Mouse (Mus musculus) forebrain, embryonic 12.5 days (tissue): ENCODE results near the gene Olfr27. TPM values are rescaled to one million over a fixed set of nuclear protein-coding genes. Genes with fewer than 3 reads are reported as not detected.

Source experiments
- ATAC-seq: fragments of 200-750 bp; cut with Nextera tagmentation; 2 replicates; pipeline ENCODE4 v1.8.0; 2017; ENCODE audit warnings: moderate TSS enrichment; ENCODE audit not compliant: low FRiP score
- H3K27ac ChIP-seq: fragments of 300-500 bp; sonication (generic); 2 replicates; pipeline ENCODE4 v1.5.1; 2016; ENCODE audit warnings: mild to moderate bottlenecking
- H3K27me3 ChIP-seq: fragments of 300-500 bp; sonication (generic); 2 replicates; pipeline ENCODE4 v1.6.1; 2016; ENCODE audit warnings: mild to moderate bottlenecking
- H3K36me3 ChIP-seq: fragments of 300-500 bp; sonication (generic); replicated peaks from 2 replicates; pipeline ENCODE4 v1.6.1; 2016; ENCODE audit warnings: mild to moderate bottlenecking
- H3K4me1 ChIP-seq: fragments of 300-500 bp; sonication (generic); 2 replicates; pipeline ENCODE4 v1.6.1; 2016
- H3K4me2 ChIP-seq: fragments of 300-500 bp; sonication (generic); 2 replicates; pipeline ENCODE4 v1.6.1; 2016; ENCODE audit warnings: mild to moderate bottlenecking, moderate library complexity
- H3K4me3 ChIP-seq: fragments of 300-500 bp; sonication (generic); replicated peaks from 2 replicates; pipeline ENCODE4 v1.5.1; 2016; ENCODE audit warnings: mild to moderate bottlenecking
- H3K9ac ChIP-seq: fragments of 300-500 bp; sonication (generic); 2 replicates; pipeline ENCODE4 v1.6.1; 2016; ENCODE audit warnings: mild to moderate bottlenecking
- H3K9me3 ChIP-seq: fragments of 300-500 bp; sonication (generic); 2 replicates; pipeline ENCODE4 v1.6.1; 2016
- WGBS: fragments of 180-500 bp; shearing (Covaris S2); methylation state at CpG from one replicate; pipeline ENCODE4 v1.1.7; 2016; 5-methylcytosine and 5-hydroxymethylcytosine counted together
- polyA plus RNA-seq: library from polyadenylated mRNA; unstranded; fragments of >200 nt; fragmentation: Nextera tagmentation; extraction: Ambion mirVana; gene quantifications from 2 replicates; pipeline ENCODE4 v1.2.1, GENCODE M21; 2016

Gene Olfr27
- not detected in 2 replicates for polyA plus RNA-seq

DNA sequence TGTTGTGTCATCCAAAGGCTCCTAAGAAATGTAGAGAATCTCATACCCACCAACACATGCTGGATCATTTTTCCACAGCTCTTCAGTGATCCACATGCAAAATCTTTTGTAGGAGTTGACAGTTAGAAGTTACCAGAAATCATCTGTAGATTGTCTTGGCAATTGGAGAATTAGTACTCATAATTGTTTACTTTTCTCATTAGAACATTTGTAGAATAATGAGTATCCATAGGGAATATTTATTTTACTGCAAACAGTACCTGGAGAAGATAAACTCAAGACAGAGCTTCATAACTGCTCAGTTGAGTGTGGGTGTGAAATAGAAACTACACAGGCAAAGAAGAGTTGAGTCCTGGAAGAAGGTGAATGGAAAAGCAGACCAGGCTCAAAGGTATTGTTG lies at the start of gene Olfr27:
TSS of gene Olfr27 (plus strand) at position 301 of the 400 bp plus-strand sequence.
- Histone ChIP-seq H3K4me1 (no peaks in the 10 kb centered on the region), H3K4me3 (no peak within 1 kb of the TSS), H3K9me3 (no peaks in the 10 kb centered on the region), H3K9ac (no peak within 1 kb of the TSS), H3K4me2 (no peak within 1 kb of the TSS), H3K27ac (no peak within 1 kb of the TSS), H3K27me3 (no peaks in the 10 kb centered on the region), H3K36me3 (no peaks in the 10 kb centered on the region)
- ATAC-seq, result no peak

DNA sequence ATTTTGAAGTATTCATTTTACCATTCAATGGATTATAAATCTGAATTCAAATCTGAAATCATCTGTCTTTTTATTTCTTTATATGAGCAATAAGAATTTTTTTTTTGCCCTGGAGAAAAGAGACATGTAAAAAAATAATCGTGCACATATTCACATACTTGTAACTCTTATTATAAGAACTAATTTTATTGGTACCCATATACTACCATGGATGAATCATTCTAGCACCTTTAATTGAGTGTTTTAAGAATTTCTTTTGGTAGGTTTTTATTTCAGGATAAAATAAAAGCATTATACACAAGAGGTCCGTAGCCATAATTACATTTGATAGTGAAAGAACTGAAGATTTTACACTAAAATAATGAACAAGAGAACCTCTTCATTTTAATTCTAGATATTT lies 49.1 kb upstream of the Olfr27 start, which contains the start of gene Olfr938:
TSS of gene Olfr938 (minus strand) at position 101 of the 400 bp plus-strand sequence.
- H3K9ac ChIP-seq, result no peak within 1 kb of the TSS
- no peak within 1 kb of the TSS for H3K27ac ChIP-seq
- no peak within 1 kb of the TSS for H3K4me3 ChIP-seq
- no peaks in the 10 kb centered on the region for H3K9me3 ChIP-seq
- no peaks in the 10 kb centered on the region for H3K27me3 ChIP-seq
- no peak for ATAC-seq
- no peaks in the 10 kb centered on the region for H3K36me3 ChIP-seq
- H3K4me1 ChIP-seq, result no peaks in the 10 kb centered on the region
- no peak within 1 kb of the TSS for H3K4me2 ChIP-seq
- 90% methylated on average over 2 of the region's 2 CpGs for WGBS

DNA sequence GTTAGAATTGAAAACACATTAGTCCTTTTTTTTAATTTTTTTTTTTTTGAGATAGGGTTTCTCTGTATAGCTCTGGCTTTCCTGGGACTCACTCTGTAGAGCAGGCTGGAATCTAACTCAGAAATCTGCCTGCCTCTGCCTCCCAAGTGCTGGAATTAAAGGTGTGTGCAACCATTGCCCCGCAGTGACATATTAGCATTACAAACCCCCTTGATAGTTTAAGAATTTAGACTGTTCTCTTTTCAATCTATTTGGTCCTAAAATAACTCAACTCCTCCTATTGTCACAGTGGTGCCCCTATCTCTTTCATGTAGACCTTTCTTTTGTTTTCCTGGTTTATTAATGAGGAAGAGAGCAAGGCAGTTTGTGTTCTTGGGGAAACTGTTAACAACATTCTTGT lies 605 bp upstream of the Olfr27 start:
- no peaks in the 10 kb centered on the region for H3K36me3 ChIP-seq
- no peak overlapping the region for H3K4me2 ChIP-seq
- no peak overlapping the region for H3K27ac ChIP-seq
- H3K4me1 ChIP-seq, result no peaks in the 10 kb centered on the region
- WGBS, result 81% methylated on average over 1 of the region's 1 CpGs
- no peaks in the 10 kb centered on the region for H3K9me3 ChIP-seq
- no peak for ATAC-seq
- H3K27me3 ChIP-seq, result no peaks in the 10 kb centered on the region
- H3K9ac ChIP-seq, result no peak overlapping the region
- H3K4me3 ChIP-seq, result no peak overlapping the region

DNA sequence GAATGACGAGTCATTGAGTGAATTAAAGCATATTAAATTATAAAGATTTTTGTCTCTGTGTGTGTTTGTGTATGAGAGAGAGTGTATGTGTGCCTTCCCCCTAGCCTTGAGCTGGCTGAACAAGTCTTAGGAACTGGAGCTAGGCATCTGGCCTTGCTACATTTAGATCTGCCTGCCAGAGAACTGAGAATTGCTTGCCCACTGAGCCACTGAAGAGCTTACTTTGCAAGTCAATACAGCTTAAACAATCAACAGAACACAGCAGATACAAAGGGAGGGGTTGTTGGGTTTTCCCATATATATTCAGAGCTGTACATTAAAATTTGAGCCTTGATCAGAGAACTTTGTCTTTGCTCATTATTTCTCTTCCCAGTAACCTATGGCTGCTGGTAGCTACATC lies 24.5 kb downstream of the Olfr27 start:
- no peak overlapping the region for H3K4me2 ChIP-seq
- H3K9me3 ChIP-seq, result no peaks in the 10 kb centered on the region
- WGBS, result 50% methylated on average over 1 of the region's 1 CpGs
- H3K27me3 ChIP-seq, result no peaks in the 10 kb centered on the region
- H3K9ac ChIP-seq, result no peak overlapping the region
- no peak overlapping the region for H3K27ac ChIP-seq
- no peak overlapping the region for H3K4me3 ChIP-seq
- no peak for ATAC-seq
- no peaks in the 10 kb centered on the region for H3K4me1 ChIP-seq
- no peaks in the 10 kb centered on the region for H3K36me3 ChIP-seq

DNA sequence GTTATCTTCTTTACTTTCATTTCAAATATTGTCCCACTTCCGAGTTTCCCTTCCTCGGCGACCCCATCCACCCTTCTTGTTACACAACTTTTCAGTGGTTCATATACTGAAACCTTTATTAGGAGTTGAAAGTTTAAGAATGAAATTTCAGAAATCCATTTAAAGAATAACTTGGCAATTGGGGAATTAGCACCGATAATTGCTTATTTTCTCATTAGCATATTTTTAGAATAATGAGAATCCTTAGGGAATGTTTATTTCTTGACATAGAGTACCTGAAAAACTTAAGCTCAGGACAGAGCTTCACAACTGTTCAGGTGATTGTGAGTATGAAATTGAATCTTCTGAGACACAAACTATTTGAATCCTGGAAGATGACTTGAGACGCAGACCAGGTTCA lies 38.1 kb downstream of the Olfr27 start, which contains the start of gene Olfr943:
TSS of gene Olfr943 (plus strand) at position 301 of the 400 bp plus-strand sequence.
- WGBS, result 91% methylated on average over 5 of the region's 5 CpGs
- Histone ChIP-seq H3K4me3 (no peak within 1 kb of the TSS), H3K27me3 (no peaks in the 10 kb centered on the region), H3K9me3 (0 out of 2 replicates have a peak, but pooled peaks cover 4% of the 10 kb centered on the region), H3K27ac (no peak within 1 kb of the TSS), H3K36me3 (no peaks in the 10 kb centered on the region), H3K9ac (no peak within 1 kb of the TSS), H3K4me1 (no peaks in the 10 kb centered on the region), H3K4me2 (no peak within 1 kb of the TSS)
- no peak for ATAC-seq

Other genes starting within 250 kb of the Olfr27 start
- gene Olfr930, start 198.3 kb upstream of the Olfr27 start, polyA plus RNA-seq, result not detected in 2 replicates
- gene Olfr933, start 155.8 kb upstream of the Olfr27 start, polyA plus RNA-seq, result not detected in 2 replicates
- not detected in 2 replicates for gene Olfr934, start 139.8 kb upstream of the Olfr27 start, polyA plus RNA-seq
- gene Olfr935, start 128.4 kb upstream of the Olfr27 start, polyA plus RNA-seq, result not detected in 2 replicates
- gene Olfr146, start 104.8 kb upstream of the Olfr27 start, polyA plus RNA-seq, result not detected in 2 replicates
- not detected in 2 replicates for gene Olfr937, start 63.2 kb upstream of the Olfr27 start, polyA plus RNA-seq
- gene Olfr938, start 49.2 kb upstream of the Olfr27 start, polyA plus RNA-seq, result not detected in 2 replicates
- gene Olfr943, start 38.2 kb downstream of the Olfr27 start, polyA plus RNA-seq, result not detected in 2 replicates
- not detected in 2 replicates for gene Olfr944, start 73.8 kb downstream of the Olfr27 start, polyA plus RNA-seq
- not detected in 2 replicates for gene Olfr1537, start 121.9 kb downstream of the Olfr27 start, polyA plus RNA-seq
- gene Olfr945, start 148.7 kb downstream of the Olfr27 start, polyA plus RNA-seq, result not detected in 2 replicates
- gene Olfr948, start 197.9 kb downstream of the Olfr27 start, polyA plus RNA-seq, result not detected in 2 replicates